Mouse (Mus musculus) cerebellum, adult 2 months (tissue): ENCODE measurements around the gene Wars2. TPM values are rescaled to one million over a fixed set of nuclear protein-coding genes. Genes with fewer than 3 reads are reported as not detected.

Source experiments
- DNase-seq, 2 experiments: peaks; one replicate each; pipeline ENCODE4 v3.0.0; 2021
- H3K27ac ChIP-seq: fragments of 200-500 bp; 2 replicates; pipeline ENCODE4 v1.5.1; 2012; ENCODE audit warnings: low read length, control low read depth, inconsistent platforms; ENCODE audit not compliant: insufficient read depth
- H3K27me3 ChIP-seq: fragments of 200-500 bp; 2 replicates; pipeline ENCODE4 v1.6.1; 2012; ENCODE audit warnings: inconsistent platforms, mild to moderate bottlenecking, low read length, moderate library complexity; ENCODE audit not compliant: control insufficient read depth, insufficient read depth
- H3K4me1 ChIP-seq: fragments of 200-500 bp; 2 replicates; pipeline ENCODE4 v1.6.1; 2011; ENCODE audit warnings: low read length; ENCODE audit not compliant: control insufficient read depth, insufficient read depth
- H3K4me3 ChIP-seq: fragments of 200-500 bp; replicated peaks from 2 replicates; pipeline ENCODE3; 2011; ENCODE audit warnings: mild to moderate bottlenecking, low read depth, low read length, control low read depth; ENCODE audit not compliant: insufficient read depth
- CTCF ChIP-seq: fragments of 200-500 bp; IDR thresholded peaks from 2 replicates; pipeline ENCODE4 v1.5.1; 2011; ENCODE audit warnings: low read depth, mild to moderate bottlenecking, control low read depth, low read length, moderate library complexity, borderline replicate concordance; ENCODE audit not compliant: insufficient read depth
- POLR2A ChIP-seq: fragments of 200-500 bp; IDR thresholded peaks from 2 replicates; pipeline ENCODE4 v1.6.1; 2011; ENCODE audit warnings: low read length, control low read depth, borderline replicate concordance; ENCODE audit not compliant: insufficient read depth
- WGBS: fragments of 180-500 bp; shearing (Covaris S2); methylation state at CpG from one replicate; pipeline ENCODE4 v1.1.7; 2018; 5-methylcytosine and 5-hydroxymethylcytosine counted together
- polyA plus RNA-seq: library from polyadenylated mRNA; depleted of rRNA; stranded (reverse); fragments of >200 nt; gene quantifications from 2 replicates; pipeline ENCODE4 v1.2.3, GENCODE M21; 2012

The Wars2 gene
- polyA plus RNA-seq, 1 experiment: 4.9 TPM

- H3K4me3 ChIP-seq: no peak overlapping the region
- no peak for DNase-seq
- TF ChIP-seq CTCF (no peak), POLR2A (no peak)
- no peaks in the 10 kb centered on the region for H3K27me3 ChIP-seq
- no peaks in the 10 kb centered on the region for H3K4me1 ChIP-seq
- H3K27ac ChIP-seq: no peak overlapping the region
- WGBS: 75% methylated on average over 1 of the region's 1 CpGs
Measured at GRCm38 (mm10) chr3:99208416-99208815, 67.5 kb downstream of the Wars2 start.

GRCm38 (mm10) chr3:99211105-99211698 lies 70.3 kb downstream of the Wars2 start:
- no peaks in the 10 kb centered on the region for H3K4me1 ChIP-seq
- no peak overlapping the region for H3K4me3 ChIP-seq
- no peak for DNase-seq
- no peak overlapping the region for H3K27ac ChIP-seq
- WGBS: 29% methylated on average over 14 of the region's 14 CpGs
- TF ChIP-seq POLR2A (no peak), CTCF (no peak)
- no peaks in the 10 kb centered on the region for H3K27me3 ChIP-seq

- Histone ChIP-seq H3K4me3 (no peak overlapping the region), H3K4me1 (no peaks in the 10 kb centered on the region), H3K27me3 (no peaks in the 10 kb centered on the region), H3K27ac (no peak overlapping the region)
- WGBS: 87% methylated on average over 2 of the region's 2 CpGs
- TF ChIP-seq POLR2A (no peak), CTCF (no peak)
- no peak for DNase-seq
Measured at GRCm38 (mm10) chr3:99227807-99228206, 86.9 kb downstream of the Wars2 start.

DNA sequence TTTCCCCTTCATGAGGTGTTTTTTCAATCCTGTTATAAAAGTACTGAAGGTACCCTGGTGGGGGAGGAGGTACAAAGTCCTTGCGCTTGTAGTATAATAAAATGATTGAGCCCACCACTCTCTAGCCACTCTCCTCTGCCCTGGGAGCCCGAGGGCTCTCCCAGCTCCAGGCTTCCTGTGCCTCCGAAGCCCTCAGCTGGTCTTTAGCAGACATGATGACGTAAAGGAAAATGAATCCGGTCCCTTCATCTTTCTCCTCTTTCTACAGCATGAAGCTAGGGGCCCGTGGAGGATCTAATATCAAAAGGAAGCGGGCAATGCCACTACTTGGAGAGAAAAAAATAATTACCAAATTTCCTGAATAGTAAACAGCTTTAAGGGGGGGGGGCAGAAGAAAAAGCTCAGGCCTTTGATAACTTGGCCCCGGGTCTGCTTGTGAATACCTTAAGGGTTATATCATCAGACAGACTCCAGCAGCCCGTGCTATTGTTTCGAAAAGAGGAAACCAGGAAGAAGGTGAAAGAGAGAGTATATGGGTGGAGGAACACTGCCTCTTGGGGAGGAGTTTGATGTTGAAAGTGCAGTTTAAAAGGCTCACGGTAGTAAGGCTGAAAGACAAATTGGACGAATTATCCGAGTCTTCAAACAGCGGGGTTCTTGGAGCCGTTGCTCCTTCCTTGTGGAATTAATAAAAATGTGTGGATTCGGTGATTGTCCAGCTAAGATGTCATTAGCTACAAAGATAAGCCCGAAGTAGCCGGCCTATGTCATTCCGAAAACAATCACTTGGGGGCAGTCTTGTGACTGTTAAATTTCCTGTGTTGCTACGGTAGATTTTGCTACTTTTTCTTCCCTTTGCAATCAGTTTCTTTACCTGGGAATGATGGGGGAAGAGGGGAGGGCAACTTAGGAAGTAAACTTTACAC lies 92.8 kb downstream of the Wars2 start:
- H3K4me3 ChIP-seq: no peak overlapping the region
- 13% methylated on average over 20 of the region's 20 CpGs for WGBS
- peak; percentile 30 to 55 for DNase-seq
- H3K4me1 ChIP-seq: no peaks in the 10 kb centered on the region
- H3K27ac ChIP-seq: no peak overlapping the region
- peaks cover 4% of the 10 kb centered on the region; the same call in 1 of the 2 replicates for H3K27me3 ChIP-seq
- TF ChIP-seq POLR2A (no peak), CTCF (peak; percentile 32; the same call in 1 of the 2 replicates)

GRCm38 (mm10) chr3:99234319-99234869 lies 93.5 kb downstream of the Wars2 start:
- no peak overlapping the region for H3K27ac ChIP-seq
- H3K27me3 ChIP-seq: peaks cover 4% of the 10 kb centered on the region; the same call in 1 of the 2 replicates
- 10% methylated on average over 17 of the region's 17 CpGs for WGBS
- DNase-seq: no peak
- no peaks in the 10 kb centered on the region for H3K4me1 ChIP-seq
- no peak for TF ChIP-seq CTCF
- no peak for TF ChIP-seq POLR2A
- no peak overlapping the region for H3K4me3 ChIP-seq

DNA sequence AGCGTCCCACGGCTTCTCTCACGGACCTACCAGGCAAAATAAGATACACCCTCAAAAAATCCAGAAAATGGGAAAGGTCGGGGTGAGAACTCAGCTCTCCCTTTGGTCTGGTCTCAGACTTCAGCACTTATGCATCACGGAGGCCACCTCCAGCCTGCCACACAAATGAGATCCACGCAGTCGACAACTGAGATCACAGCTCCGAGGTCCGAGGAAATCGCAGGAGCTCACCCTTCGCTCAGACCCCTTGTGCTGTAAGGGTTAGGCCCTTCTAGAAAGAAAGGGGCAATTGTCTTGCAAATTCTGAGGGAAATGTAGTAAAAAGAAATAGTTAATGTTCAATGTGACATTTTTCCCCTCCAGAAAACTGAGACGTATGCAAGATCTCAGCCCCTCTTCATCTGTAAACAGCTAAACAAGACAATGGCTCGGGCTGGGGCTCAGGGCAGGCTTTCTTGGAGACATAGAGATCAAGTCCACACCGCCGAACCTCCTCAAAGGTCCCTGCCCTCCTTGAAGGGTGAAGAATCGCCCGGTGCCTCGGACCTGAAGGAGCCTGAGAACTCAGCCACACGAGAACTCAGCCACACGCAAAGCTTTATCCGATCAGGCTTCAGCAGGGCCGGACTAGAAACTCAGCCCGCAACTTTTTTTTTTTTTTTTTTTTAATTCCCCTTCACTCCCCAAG lies 94.4 kb downstream of the Wars2 start:
- H3K4me1 ChIP-seq: no peaks in the 10 kb centered on the region
- DNase-seq: no peak
- peaks cover 7% of the 10 kb centered on the region; the same call in 1 of the 2 replicates for H3K27me3 ChIP-seq
- no peak overlapping the region for H3K27ac ChIP-seq
- H3K4me3 ChIP-seq: no peak overlapping the region
- TF ChIP-seq POLR2A (no peak), CTCF (no peak)
- WGBS: 7% methylated on average over 23 of the region's 23 CpGs
